Mouse (Mus musculus) c-Kit-positive CD71-negative TER-119-negative erythroid progenitor cells, embryonic 14.5 days (primary cell): ENCODE measurements around the gene Cd37.
"Not testable (repeated sequence)": the region's sequence is repeated elsewhere in the genome, so short reads cannot be mapped to it uniquely, and the experiment has no call there.

Experiments
- DNase-seq: peaks from one replicate; pipeline ENCODE4 v3.0.0-alpha.2; 2013; ENCODE audit warnings: low read depth

Cd37 gene

DNA sequence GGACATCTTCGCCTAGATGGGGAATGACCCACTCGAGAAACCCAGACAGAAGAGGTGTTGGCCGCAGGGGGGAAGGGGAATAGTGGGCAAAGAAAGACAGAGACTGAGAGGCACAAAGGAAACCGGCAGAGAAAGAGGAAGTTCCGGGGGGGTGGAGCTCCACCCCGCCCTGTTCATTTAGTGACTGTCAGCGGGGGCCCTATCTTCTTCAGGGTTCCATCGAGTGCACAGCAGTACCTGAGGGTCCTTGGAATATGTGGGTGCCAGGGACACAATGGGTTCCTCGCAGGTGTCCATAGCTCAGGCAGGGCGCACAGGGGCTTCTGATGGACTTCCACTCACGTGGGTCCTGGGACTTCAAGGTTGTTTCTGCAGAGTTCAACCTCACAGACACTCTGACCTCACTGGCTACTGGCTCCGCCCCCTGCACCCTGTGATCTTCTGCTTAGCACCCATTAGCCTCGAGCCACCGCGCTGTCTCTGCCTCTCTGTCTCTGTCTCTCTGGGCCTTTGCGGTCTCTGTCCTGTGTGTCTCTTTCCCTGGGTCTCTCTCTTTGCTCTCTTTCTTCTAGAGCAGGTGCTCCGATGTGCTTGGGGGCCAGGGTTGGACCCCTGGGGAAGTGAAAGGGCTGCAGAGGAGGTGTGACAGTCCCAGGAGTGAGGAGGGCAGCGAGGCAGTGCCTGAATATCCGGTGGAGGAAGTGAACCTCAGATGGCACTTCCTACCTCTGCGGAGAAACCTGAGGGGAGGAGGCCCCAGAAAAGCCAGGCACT lies at the start of gene Cd37:
Gene Cd37, minus strand, starts transcription at position 393 of the 774 bp plus-strand sequence.
- DNase-seq, result peak; percentile 65

- no peak for DNase-seq
These were observed 47.6 kb upstream of the Cd37 start for GRCm38 (mm10) chr7:45286486-45286885.

DNA sequence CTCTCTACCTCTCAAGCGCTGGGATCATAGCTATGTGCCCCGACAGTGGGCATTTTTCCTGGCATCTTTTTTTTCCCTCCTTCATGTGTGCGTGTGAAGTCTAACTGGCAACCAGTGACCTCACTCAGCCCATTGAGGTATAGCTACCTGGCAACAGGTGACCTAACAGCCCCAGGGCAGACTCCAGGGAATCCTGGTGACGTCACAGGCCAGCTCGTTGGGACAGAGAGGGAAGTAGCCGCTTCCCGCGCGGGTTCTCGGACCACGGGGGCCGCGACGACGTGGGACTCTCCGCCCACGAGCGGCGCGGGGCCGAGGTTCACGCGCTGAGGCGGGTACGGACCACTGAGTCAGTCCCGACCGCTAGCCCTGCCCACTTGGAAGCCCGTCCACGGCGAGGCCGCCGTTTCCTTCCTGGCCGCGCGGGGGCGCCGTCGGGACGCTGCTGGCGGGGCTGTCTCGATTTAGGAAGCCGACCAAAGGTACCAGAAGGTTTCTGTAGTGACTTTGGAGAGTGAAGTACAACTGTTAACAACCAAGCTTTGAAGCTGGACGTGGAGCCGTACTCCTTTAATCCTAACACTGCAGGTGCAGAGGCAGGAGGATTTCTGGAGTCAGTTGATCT lies 38.3 kb upstream of the Cd37 start, which contains the start of gene Slc6a21:
Gene Slc6a21, plus strand, starts transcription at position 378 of the 625 bp plus-strand sequence.
- DNase-seq, result peak; percentile 40

- no peak for DNase-seq
These were observed 34.8 kb upstream of the Cd37 start for GRCm38 (mm10) chr7:45273672-45274071.

GRCm38 (mm10) chr7:45272786-45273412 lies 34.0 kb upstream of the Cd37 start:
- no peak for DNase-seq

- DNase-seq, result no peak
These were observed 26.6 kb upstream of the Cd37 start for GRCm38 (mm10) chr7:45265518-45265917.

DNA sequence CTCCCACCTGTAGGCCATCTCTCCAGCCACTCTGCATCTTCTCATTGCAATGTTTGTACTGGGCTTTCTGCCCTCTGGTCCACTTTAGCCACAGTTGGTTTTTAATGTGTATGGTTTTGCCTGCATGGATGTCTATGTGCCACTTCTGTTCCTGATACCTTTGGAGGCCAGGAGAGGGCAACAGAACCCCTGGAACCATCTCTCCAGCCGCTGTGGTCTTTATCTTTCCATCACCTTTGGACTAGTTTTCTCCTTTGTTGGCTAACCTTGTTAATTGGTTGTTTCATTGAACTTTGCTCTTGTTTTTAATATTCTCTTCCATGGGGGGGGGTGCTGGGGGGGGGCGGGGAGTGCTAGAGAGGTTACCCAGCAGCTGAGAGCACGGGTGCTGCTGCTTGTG lies 25.4 kb upstream of the Cd37 start:
- DNase-seq, result no peak

- DNase-seq, result no peak
These were observed 24.2 kb upstream of the Cd37 start for GRCm38 (mm10) chr7:45263006-45263607.

GRCm38 (mm10) chr7:45262266-45262665 lies 23.4 kb upstream of the Cd37 start:
- DNase-seq, result no peak

- DNase-seq, result no peak
These were observed 20.4 kb upstream of the Cd37 start for GRCm38 (mm10) chr7:45259281-45259680.

DNA sequence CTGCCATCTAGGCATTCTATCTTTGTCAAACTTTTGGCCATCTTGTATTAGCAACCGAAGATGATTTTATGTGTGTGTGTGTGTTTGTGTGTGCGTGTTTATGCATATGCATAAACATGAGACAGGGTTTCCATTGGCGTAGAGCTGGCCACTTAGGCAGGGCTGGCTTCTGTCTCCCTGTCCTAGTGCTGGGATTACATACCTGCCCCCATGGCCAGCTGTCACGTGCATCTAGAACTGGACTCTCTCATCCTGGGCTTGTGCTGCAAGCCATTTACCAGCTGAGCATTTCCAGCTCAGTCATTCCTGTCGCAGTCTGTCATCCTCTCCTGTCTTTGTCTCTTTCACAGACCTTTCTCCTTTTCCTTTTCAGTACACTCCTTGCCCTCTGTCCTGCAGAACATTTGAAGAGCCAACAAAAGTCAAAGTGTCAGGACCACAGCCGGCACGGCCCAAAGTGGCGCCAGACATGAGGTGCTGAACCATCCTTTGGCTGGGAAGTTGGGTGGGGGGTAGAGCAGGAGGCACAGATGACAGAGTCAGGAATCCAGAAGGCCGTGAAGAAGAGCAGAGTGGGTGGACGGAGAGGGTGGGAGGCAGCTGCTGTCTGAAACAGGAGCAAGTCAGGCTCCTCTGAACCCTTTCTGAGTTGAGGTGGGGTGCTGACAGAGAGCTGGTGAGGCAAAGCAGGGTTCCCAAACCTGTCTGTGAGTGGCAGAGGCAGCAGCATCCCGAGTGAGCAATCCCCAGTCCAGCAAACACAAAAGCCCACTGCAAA lies 18.3 kb upstream of the Cd37 start:
- DNase-seq, result no peak

DNA sequence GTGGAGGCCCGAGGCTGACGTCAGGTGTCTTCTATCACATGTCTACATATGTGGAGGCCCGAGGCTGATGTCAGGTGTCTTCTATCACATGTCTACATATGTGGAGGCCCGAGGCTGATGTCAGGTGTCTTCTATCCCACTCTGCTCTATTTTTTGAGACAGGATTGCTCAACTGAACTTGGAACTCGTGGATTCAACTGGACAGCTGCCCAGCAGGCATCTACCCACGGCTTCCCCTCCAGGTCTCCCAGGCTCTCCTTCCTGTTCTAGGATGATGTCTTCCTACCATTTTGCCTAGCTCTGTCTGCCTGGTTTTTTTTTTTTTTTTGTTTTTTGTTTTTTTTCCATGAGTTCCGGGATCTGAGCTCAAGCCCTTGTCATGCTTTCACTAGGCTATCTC lies 16.9 kb upstream of the Cd37 start:
- not testable (repeated sequence) for DNase-seq

DNA sequence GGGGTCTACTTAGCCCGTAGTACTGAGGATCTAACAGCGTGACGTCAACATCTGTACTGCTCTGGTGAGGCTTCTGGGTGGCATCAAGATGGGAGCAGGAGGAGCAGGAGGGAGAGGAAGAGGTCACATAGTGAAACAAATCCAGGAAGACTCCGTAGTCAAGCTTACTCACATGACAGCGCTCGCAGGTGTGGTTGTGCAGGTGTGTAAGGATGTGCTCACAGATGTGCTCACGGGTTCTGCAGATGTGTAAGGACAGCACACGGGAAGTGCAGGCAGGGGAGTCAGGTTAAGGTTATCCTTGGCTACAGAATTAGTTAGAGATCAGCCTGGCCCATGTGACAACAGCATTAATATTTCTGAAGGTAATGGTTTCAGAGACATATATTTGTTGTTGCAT lies 14.9 kb upstream of the Cd37 start:
- no peak for DNase-seq

GRCm38 (mm10) chr7:45247666-45248065 lies 8.8 kb upstream of the Cd37 start:
- no peak for DNase-seq

DNA sequence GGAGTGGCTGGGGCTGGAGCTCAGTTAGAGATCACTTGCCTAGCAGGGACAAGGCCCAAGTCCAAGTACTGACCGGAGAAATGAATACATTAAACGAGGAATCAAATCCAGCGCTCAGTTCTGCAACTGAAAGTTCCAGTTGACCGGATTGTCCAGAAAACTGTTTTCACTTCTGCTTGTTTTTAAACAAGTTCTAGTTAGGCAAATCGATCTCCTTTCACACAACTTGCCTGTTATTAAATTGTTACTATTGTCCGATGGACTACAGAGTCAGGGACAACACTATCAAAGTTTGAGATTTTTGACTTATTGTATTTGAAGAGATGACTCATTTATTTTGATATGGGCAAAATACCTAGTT lies 2.5 kb upstream of the Cd37 start:
- no peak for DNase-seq

DNA sequence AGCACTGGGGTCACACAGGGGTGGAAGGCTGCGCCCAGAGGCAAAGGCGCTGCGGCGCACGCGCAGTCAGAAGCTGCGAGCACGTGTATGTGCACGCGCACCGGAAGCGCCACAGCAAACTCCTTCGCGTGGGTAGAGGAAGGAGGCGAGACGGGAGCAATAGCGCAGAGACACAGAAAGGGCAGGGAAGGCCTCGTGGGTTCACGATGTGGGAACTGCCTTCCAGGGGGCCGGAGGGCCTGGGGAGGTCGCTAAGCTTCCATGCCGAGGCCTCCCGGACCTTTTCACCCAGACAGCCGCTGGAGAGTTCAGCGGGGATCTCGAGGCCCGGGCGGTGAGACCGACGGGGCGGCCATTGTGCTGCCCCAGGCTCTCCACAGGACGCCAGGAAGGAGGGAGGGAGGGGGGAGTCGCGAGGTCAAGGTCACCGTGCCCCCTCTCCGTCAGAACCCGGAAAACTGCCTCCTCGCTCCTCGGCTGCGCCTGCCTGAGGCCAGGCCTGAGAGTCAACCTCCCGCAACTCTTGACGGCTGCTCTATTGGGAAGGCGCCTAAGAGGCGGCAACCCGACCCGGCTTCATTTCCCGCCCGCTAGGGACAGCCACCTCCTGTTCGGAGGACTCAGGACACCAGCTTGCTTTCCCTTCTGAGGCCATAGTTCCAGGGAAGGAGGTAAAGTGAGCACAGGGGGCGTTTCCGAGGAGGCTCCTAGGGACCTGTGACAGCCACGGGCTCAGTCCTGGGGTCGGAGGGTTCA lies 1.9 kb upstream of the Cd37 start, which contains the start of gene Slc6a16:
Gene Slc6a16, plus strand, starts transcription at position 453 of the 756 bp plus-strand sequence.
- no peak for DNase-seq

DNA sequence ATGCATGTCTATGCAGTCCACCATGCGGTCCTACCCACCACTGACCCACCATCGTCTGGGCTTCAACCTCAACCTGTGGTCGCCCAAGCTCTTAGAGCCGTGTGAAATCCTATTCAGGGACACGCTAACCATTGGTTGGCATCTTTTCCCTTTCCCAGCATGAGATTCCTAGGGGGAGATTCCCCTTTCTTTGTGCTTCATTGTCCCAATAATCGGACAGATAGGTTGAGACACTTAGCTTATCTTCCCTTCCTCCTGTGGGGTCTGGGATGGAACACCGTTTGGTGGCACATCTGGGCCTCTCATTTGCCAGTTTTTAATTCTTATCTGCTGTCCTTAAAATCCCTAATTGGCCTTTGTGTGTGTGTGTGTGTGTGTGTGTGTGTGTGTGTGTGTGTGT lies 1.2 kb upstream of the Cd37 start:
- DNase-seq, result no peak

GRCm38 (mm10) chr7:45237747-45238699 lies 892 bp downstream of the Cd37 start:
- DNase-seq, result no peak

GRCm38 (mm10) chr7:45235656-45236180 lies 3.2 kb downstream of the Cd37 start:
- DNase-seq, result no peak
